In the genomic region with DNA sequence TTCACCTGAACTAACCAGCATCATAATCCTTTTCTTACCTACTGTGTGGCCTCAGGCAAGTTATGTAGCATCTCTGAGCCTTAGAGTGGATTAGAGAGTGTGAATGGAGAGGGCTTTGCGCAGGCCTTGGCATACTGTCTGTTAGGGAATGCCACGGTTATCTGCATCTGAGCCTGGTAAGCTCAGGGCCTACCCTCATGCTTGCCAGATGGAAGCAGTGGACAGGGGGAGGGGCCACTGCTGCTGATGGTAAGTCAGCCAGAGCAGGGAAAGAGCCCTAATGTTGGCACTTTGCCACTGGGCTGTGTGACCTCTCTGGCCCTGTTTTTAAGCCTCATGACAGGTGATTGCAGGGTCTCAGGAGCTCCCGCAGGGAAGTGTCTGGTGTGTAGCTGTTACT, we compare ENCODE assay signal across 17 mouse cellular contexts.
DNase-seq lines count a peak whose midpoint lies in the region; ATAC-seq and TF ChIP-seq lines count a peak whose summit lies in the region.
"Had no signal": no experiment of that assay in that cellular context is flagged by ENCODE, and none has a peak within 500 bp of the region (broad histone marks: within the 10 kb centered on the region; RNA-seq: fewer than 3 reads in every experiment).

No protein-coding gene starts in this region.

- no peak overlapping the region for H3K4me2 ChIP-seq in heart, embryonic 12.5 days
- H3K4me2 ChIP-seq in midbrain, embryonic 12.5 days (replicated peaks), result no peak overlapping the region
- no peak overlapping the region for H3K4me2 ChIP-seq in midbrain, postnatal 0 days (ENCODE audit: low read depth, low read length, poor library complexity, severe bottlenecking)
- H3K4me2 ChIP-seq in forebrain, embryonic 16.5 days (ENCODE audit: low read length), result no peak overlapping the region
- H3K4me2 ChIP-seq in neural tube, embryonic 15.5 days, result no peak overlapping the region
- H3K4me2 ChIP-seq: heart, embryonic 13.5 days; neural tube, embryonic 12.5 days had no signal

- H3K9ac ChIP-seq in heart, embryonic 12.5 days, result no peak overlapping the region
- no peak overlapping the region for H3K9ac ChIP-seq in midbrain, embryonic 12.5 days (replicated peaks)
- no peak overlapping the region for H3K9ac ChIP-seq in midbrain, postnatal 0 days (replicated peaks; ENCODE audit: low read length, poor library complexity, severe bottlenecking)
- H3K9ac ChIP-seq in forebrain, embryonic 16.5 days (replicated peaks; ENCODE audit: low read depth, low read length), result no peak overlapping the region
- H3K9ac ChIP-seq in neural tube, embryonic 15.5 days (replicated peaks), result no peak overlapping the region
- H3K9ac ChIP-seq: heart, embryonic 13.5 days; neural tube, embryonic 12.5 days had no signal

- DNase-seq in heart, postnatal 10 days, result peak; percentile 40 to 45
- DNase-seq in midbrain, postnatal 0 days (ENCODE audit: low spot score), result no peak
- DNase-seq in urinary bladder, adult 18-20 months (ENCODE audit: low spot score in 2 of 2), result no peak
- DNase-seq in adrenal gland, postnatal 10 days, result no peak
- DNase-seq: cerebellum, postnatal 25 days; gastrocnemius, postnatal 36 days; lung, adult 18-20 months; lung, postnatal 36 days; right cerebral cortex, postnatal 4 days; thymus, postnatal 4 days had no signal

- H3K9me3 ChIP-seq in heart, embryonic 12.5 days (replicated peaks), result no peaks in the 10 kb centered on the region
- no peaks in the 10 kb centered on the region for H3K9me3 ChIP-seq in midbrain, embryonic 12.5 days
- no peaks in the 10 kb centered on the region for H3K9me3 ChIP-seq in midbrain, postnatal 0 days (ENCODE audit: low read length)
- H3K9me3 ChIP-seq in forebrain, embryonic 16.5 days (ENCODE audit: control insufficient read depth, low read length), result no peaks in the 10 kb centered on the region
- H3K9me3 ChIP-seq in neural tube, embryonic 15.5 days (replicated peaks), result no peaks in the 10 kb centered on the region
- H3K9me3 ChIP-seq: heart, embryonic 13.5 days; neural tube, embryonic 12.5 days had no signal

- H3K36me3 ChIP-seq in heart, embryonic 12.5 days, result no peaks in the 10 kb centered on the region
- H3K36me3 ChIP-seq in midbrain, embryonic 12.5 days, result no peaks in the 10 kb centered on the region
- no peaks in the 10 kb centered on the region for H3K36me3 ChIP-seq in midbrain, postnatal 0 days (ENCODE audit: insufficient read depth, low read length)
- no peaks in the 10 kb centered on the region for H3K36me3 ChIP-seq in forebrain, embryonic 16.5 days (ENCODE audit: control insufficient read depth, insufficient read depth)
- H3K36me3 ChIP-seq in neural tube, embryonic 15.5 days, result no peaks in the 10 kb centered on the region
- H3K36me3 ChIP-seq: heart, embryonic 13.5 days; neural tube, embryonic 12.5 days had no signal

- 39% methylated on average over 3 of the region's 3 CpGs for WGBS in heart, embryonic 12.5 days
- WGBS in midbrain, embryonic 12.5 days, result 70% methylated on average over 3 of the region's 3 CpGs
- WGBS in midbrain, postnatal 0 days, result 40% methylated on average over 3 of the region's 3 CpGs
- 32% methylated on average over 3 of the region's 3 CpGs for WGBS in forebrain, embryonic 16.5 days
- WGBS in neural tube, embryonic 15.5 days, result 35% methylated on average over 3 of the region's 3 CpGs

- intact Hi-C loops in heart, postnatal 10 days (cut with DNase I), result no loop called here

- TF ChIP-seq CTCF in midbrain, postnatal 0 days (IDR thresholded peaks at IDR 0.05), result no peak

- H3K4me1 ChIP-seq in heart, embryonic 12.5 days (replicated peaks), result peaks cover 10% of the 10 kb centered on the region
- peaks cover 39% of the 10 kb centered on the region for H3K4me1 ChIP-seq in midbrain, embryonic 12.5 days
- H3K4me1 ChIP-seq in midbrain, postnatal 0 days (ENCODE audit: insufficient read depth, low read length), result peaks cover 14% of the 10 kb centered on the region; the same call in 1 of the 2 replicates
- H3K4me1 ChIP-seq in forebrain, embryonic 16.5 days (replicated peaks; ENCODE audit: control insufficient read depth, insufficient read depth, low read length), result peaks cover 31% of the 10 kb centered on the region
- H3K4me1 ChIP-seq in neural tube, embryonic 15.5 days, result peaks cover 31% of the 10 kb centered on the region

- no peak overlapping the region for H3K4me3 ChIP-seq in heart, embryonic 12.5 days
- no peak overlapping the region for H3K4me3 ChIP-seq in midbrain, embryonic 12.5 days
- no peak overlapping the region for H3K4me3 ChIP-seq in midbrain, postnatal 0 days (ENCODE audit: low read depth, low read length)
- no peak overlapping the region for H3K4me3 ChIP-seq in forebrain, embryonic 16.5 days (replicated peaks; ENCODE audit: low read length)
- no peak overlapping the region for H3K4me3 ChIP-seq in neural tube, embryonic 15.5 days (replicated peaks)
- H3K4me3 ChIP-seq: erythroblast, embryonic 14.5 days; heart, embryonic 13.5 days; neural tube, embryonic 12.5 days had no signal

- no peak overlapping the region for H3K27ac ChIP-seq in heart, embryonic 12.5 days (ENCODE audit: poor library complexity, severe bottlenecking)
- peak overlapping the region; percentile 20; the same call in 1 of the 2 replicates for H3K27ac ChIP-seq in midbrain, embryonic 12.5 days (replicated peaks)
- no peak overlapping the region for H3K27ac ChIP-seq in midbrain, postnatal 0 days (ENCODE audit: low read depth, low read length)
- peak overlapping the region; percentile 21; the same call in 1 of the 2 replicates for H3K27ac ChIP-seq in forebrain, embryonic 16.5 days (ENCODE audit: low read length)
- peak overlapping the region; percentile 11; the same call in 1 of the 2 replicates for H3K27ac ChIP-seq in neural tube, embryonic 15.5 days (replicated peaks)
- H3K27ac ChIP-seq: heart, embryonic 13.5 days; neural tube, embryonic 12.5 days had no signal

- ATAC-seq in heart, embryonic 12.5 days (ENCODE audit: insufficient number of reproducible peaks, low FRiP score), result no peak
- no peak for ATAC-seq in midbrain, embryonic 12.5 days (ENCODE audit: low FRiP score, low read depth)
- no peak for ATAC-seq in midbrain, postnatal 0 days (ENCODE audit: low FRiP score)
- ATAC-seq in forebrain, embryonic 16.5 days, result no peak
- no peak for ATAC-seq in neural tube, embryonic 15.5 days (ENCODE audit: low FRiP score)

- H3K27me3 ChIP-seq in heart, embryonic 12.5 days (replicated peaks), result peaks cover 77% of the 10 kb centered on the region
- peaks cover 12% of the 10 kb centered on the region for H3K27me3 ChIP-seq in midbrain, embryonic 12.5 days
- no peaks in the 10 kb centered on the region for H3K27me3 ChIP-seq in midbrain, postnatal 0 days (ENCODE audit: insufficient read depth, low read length)
- H3K27me3 ChIP-seq in forebrain, embryonic 16.5 days (replicated peaks; ENCODE audit: control insufficient read depth, insufficient read depth, low read length), result no peaks in the 10 kb centered on the region
- H3K27me3 ChIP-seq in neural tube, embryonic 15.5 days (replicated peaks), result no peaks in the 10 kb centered on the region
- H3K27me3 ChIP-seq: neural tube, embryonic 12.5 days had no signal

Comparison
In these comparisons a context has a peak if more than half of its experiments do, and no peak if none do; other contexts are left out.
1. H3K27ac ChIP-seq: peak in midbrain, embryonic 12.5 days (single experiment), forebrain, embryonic 16.5 days (single experiment) and neural tube, embryonic 15.5 days (single experiment); none in heart, embryonic 12.5 days (single experiment) and midbrain, postnatal 0 days (single experiment).
2. DNase-seq: peak in heart, postnatal 10 days (2 of 2); none in midbrain, postnatal 0 days (single experiment), urinary bladder, adult 18-20 months (0 of 2) and adrenal gland, postnatal 10 days (single experiment).